Mouse (Mus musculus): ENCODE measurements around the gene Leo1. TPM values are rescaled to one million over a fixed set of nuclear protein-coding genes. Genes with fewer than 3 reads are reported as not detected.

Leo1 gene
- polyA plus RNA-seq, 1 experiment from 2014 or later, result 43.0 TPM

GRCm38 (mm10) chr9:75423683-75424082 is 17.6 kb upstream of the Leo1 start:
- H3K27me3 ChIP-seq (replicated peaks; ENCODE audit: control insufficient read depth, insufficient read depth, low read length), result no peaks in the 10 kb centered on the region
- H3K9ac ChIP-seq (ENCODE audit: low read depth, low read length), result no peak overlapping the region
- H3K36me3 ChIP-seq (ENCODE audit: control insufficient read depth, insufficient read depth, low read length), result no peaks in the 10 kb centered on the region
- H3K9me3 ChIP-seq (ENCODE audit: control insufficient read depth, low read length), result no peaks in the 10 kb centered on the region
- no peak overlapping the region for H3K4me2 ChIP-seq (ENCODE audit: low read length)
- no peak overlapping the region for H3K27ac ChIP-seq (ENCODE audit: low read depth, low read length)
- H3K4me3 ChIP-seq (ENCODE audit: low read length), result no peak overlapping the region
- H3K4me1 ChIP-seq (ENCODE audit: control insufficient read depth, insufficient read depth, low read depth, low read length), result no peaks in the 10 kb centered on the region
- WGBS, result 77% methylated on average over 5 of the region's 5 CpGs
- no peak for ATAC-seq

GRCm38 (mm10) chr9:75424358-75425150 is 16.8 kb upstream of the Leo1 start:
- Histone ChIP-seq H3K27me3 (replicated peaks; ENCODE audit: control insufficient read depth, insufficient read depth, low read length) (no peaks in the 10 kb centered on the region), H3K4me1 (ENCODE audit: control insufficient read depth, insufficient read depth, low read depth, low read length) (no peaks in the 10 kb centered on the region), H3K9ac (ENCODE audit: low read depth, low read length) (no peak overlapping the region), H3K27ac (ENCODE audit: low read depth, low read length) (no peak overlapping the region), H3K4me3 (ENCODE audit: low read length) (no peak overlapping the region), H3K9me3 (ENCODE audit: control insufficient read depth, low read length) (no peaks in the 10 kb centered on the region), H3K36me3 (ENCODE audit: control insufficient read depth, insufficient read depth, low read length) (no peaks in the 10 kb centered on the region), H3K4me2 (ENCODE audit: low read length) (no peak overlapping the region)
- 59% methylated on average over 6 of the region's 6 CpGs for WGBS
- ATAC-seq, result no peak

- ATAC-seq, result no peak
- WGBS, result 90% methylated on average over 7 of the region's 7 CpGs
- Histone ChIP-seq H3K9me3 (ENCODE audit: control insufficient read depth, low read length) (no peaks in the 10 kb centered on the region), H3K4me1 (ENCODE audit: control insufficient read depth, insufficient read depth, low read depth, low read length) (no peaks in the 10 kb centered on the region), H3K27me3 (replicated peaks; ENCODE audit: control insufficient read depth, insufficient read depth, low read length) (no peaks in the 10 kb centered on the region), H3K4me3 (ENCODE audit: low read length) (no peak overlapping the region), H3K36me3 (ENCODE audit: control insufficient read depth, insufficient read depth, low read length) (no peaks in the 10 kb centered on the region), H3K9ac (ENCODE audit: low read depth, low read length) (no peak overlapping the region), H3K27ac (ENCODE audit: low read depth, low read length) (no peak overlapping the region), H3K4me2 (ENCODE audit: low read length) (no peak overlapping the region)
Observed at GRCm38 (mm10) chr9:75425796-75426391, 15.4 kb upstream of the Leo1 start.

- Histone ChIP-seq H3K27ac (ENCODE audit: low read depth, low read length) (no peak overlapping the region), H3K9me3 (ENCODE audit: control insufficient read depth, low read length) (no peaks in the 10 kb centered on the region), H3K4me3 (ENCODE audit: low read length) (no peak overlapping the region), H3K27me3 (replicated peaks; ENCODE audit: control insufficient read depth, insufficient read depth, low read length) (no peaks in the 10 kb centered on the region), H3K4me1 (ENCODE audit: control insufficient read depth, insufficient read depth, low read depth, low read length) (no peaks in the 10 kb centered on the region), H3K9ac (ENCODE audit: low read depth, low read length) (no peak overlapping the region), H3K36me3 (ENCODE audit: control insufficient read depth, insufficient read depth, low read length) (no peaks in the 10 kb centered on the region), H3K4me2 (ENCODE audit: low read length) (no peak overlapping the region)
- WGBS, result 75% methylated on average over 9 of the region's 9 CpGs
- 0 out of 2 replicates have a peak, but pooled peaks have one; percentile 50 for ATAC-seq
Observed at GRCm38 (mm10) chr9:75427366-75428273, 13.7 kb upstream of the Leo1 start.

GRCm38 (mm10) chr9:75428274-75428600 is 13.1 kb upstream of the Leo1 start:
- Histone ChIP-seq H3K4me3 (ENCODE audit: low read length) (no peak overlapping the region), H3K4me2 (ENCODE audit: low read length) (no peak overlapping the region), H3K27me3 (replicated peaks; ENCODE audit: control insufficient read depth, insufficient read depth, low read length) (no peaks in the 10 kb centered on the region), H3K27ac (ENCODE audit: low read depth, low read length) (no peak overlapping the region), H3K9me3 (ENCODE audit: control insufficient read depth, low read length) (no peaks in the 10 kb centered on the region), H3K4me1 (ENCODE audit: control insufficient read depth, insufficient read depth, low read depth, low read length) (no peaks in the 10 kb centered on the region), H3K9ac (ENCODE audit: low read depth, low read length) (no peak overlapping the region), H3K36me3 (ENCODE audit: control insufficient read depth, insufficient read depth, low read length) (no peaks in the 10 kb centered on the region)
- WGBS, result 77% methylated on average over 2 of the region's 2 CpGs
- ATAC-seq, result no peak

- 98% methylated on average over 2 of the region's 2 CpGs for WGBS
- Histone ChIP-seq H3K9me3 (ENCODE audit: control insufficient read depth, low read length) (no peaks in the 10 kb centered on the region), H3K36me3 (ENCODE audit: control insufficient read depth, insufficient read depth, low read length) (no peaks in the 10 kb centered on the region), H3K27ac (ENCODE audit: low read depth, low read length) (no peak overlapping the region), H3K9ac (ENCODE audit: low read depth, low read length) (no peak overlapping the region), H3K4me1 (ENCODE audit: control insufficient read depth, insufficient read depth, low read depth, low read length) (no peaks in the 10 kb centered on the region), H3K27me3 (replicated peaks; ENCODE audit: control insufficient read depth, insufficient read depth, low read length) (no peaks in the 10 kb centered on the region), H3K4me2 (ENCODE audit: low read length) (no peak overlapping the region), H3K4me3 (ENCODE audit: low read length) (no peak overlapping the region)
- no peak for ATAC-seq
Observed at GRCm38 (mm10) chr9:75429040-75429439, 12.3 kb upstream of the Leo1 start.

GRCm38 (mm10) chr9:75429657-75430056 is 11.7 kb upstream of the Leo1 start:
- Histone ChIP-seq H3K27me3 (replicated peaks; ENCODE audit: control insufficient read depth, insufficient read depth, low read length) (no peaks in the 10 kb centered on the region), H3K4me2 (ENCODE audit: low read length) (no peak overlapping the region), H3K27ac (ENCODE audit: low read depth, low read length) (no peak overlapping the region), H3K9me3 (ENCODE audit: control insufficient read depth, low read length) (no peaks in the 10 kb centered on the region), H3K4me3 (ENCODE audit: low read length) (no peak overlapping the region), H3K36me3 (ENCODE audit: control insufficient read depth, insufficient read depth, low read length) (no peaks in the 10 kb centered on the region), H3K4me1 (ENCODE audit: control insufficient read depth, insufficient read depth, low read depth, low read length) (no peaks in the 10 kb centered on the region), H3K9ac (ENCODE audit: low read depth, low read length) (no peak overlapping the region)
- no peak for ATAC-seq
- 96% methylated on average over 1 of the region's 1 CpGs for WGBS

GRCm38 (mm10) chr9:75430822-75431621 is 10.3 kb upstream of the Leo1 start:
- Histone ChIP-seq H3K9ac (ENCODE audit: low read depth, low read length) (no peak overlapping the region), H3K4me1 (ENCODE audit: control insufficient read depth, insufficient read depth, low read depth, low read length) (no peaks in the 10 kb centered on the region; the same call in 1 of the 2 replicates), H3K36me3 (ENCODE audit: control insufficient read depth, insufficient read depth, low read length) (no peaks in the 10 kb centered on the region), H3K4me2 (ENCODE audit: low read length) (no peak overlapping the region), H3K27ac (ENCODE audit: low read depth, low read length) (no peak overlapping the region), H3K9me3 (ENCODE audit: control insufficient read depth, low read length) (no peaks in the 10 kb centered on the region), H3K4me3 (ENCODE audit: low read length) (no peak overlapping the region), H3K27me3 (replicated peaks; ENCODE audit: control insufficient read depth, insufficient read depth, low read length) (no peaks in the 10 kb centered on the region)
- ATAC-seq, result no peak
- 77% methylated on average over 16 of the region's 16 CpGs for WGBS

Data from hindbrain, embryonic 16.5 days (tissue).